8 mouse cellular contexts compared by ENCODE assay signal in genomic region chr2:121170481-121170971, GRCm38 (mm10). TPM values are rescaled to one million over a fixed set of nuclear protein-coding genes. Genes with fewer than 3 reads are reported as not detected.
DNase-seq lines count a peak whose midpoint lies in the region; ATAC-seq and TF ChIP-seq lines count a peak whose summit lies in the region.

Gene Tubgcp4 (plus strand): TSS chr2:121170654.

- no peak for DNase-seq in neural tube, embryonic 11.5 days (ENCODE audit: low spot score)
- DNase-seq in neural tube, embryonic 10.5 days (ENCODE audit: extremely low spot score, low spot score): no peak
- peak; percentile 20 for DNase-seq in brain, adult 2 months (ENCODE audit: low read depth, low spot score)
- peak; percentile 49 for DNase-seq in gastrocnemius, adult 2 months
- no peak for DNase-seq in left cerebral cortex, postnatal 25 days (ENCODE audit: low spot score in 2 of 2)
- peak; percentile 29 for DNase-seq in mesoderm, embryonic 11.5 days (ENCODE audit: low read depth, low spot score)
- DNase-seq in natural killer cell, adult 2 months (ENCODE audit: low spot score in 2 of 2): no peak

- peak within 1 kb of the TSS; percentile 67 for H3K4me2 ChIP-seq in neural tube, embryonic 11.5 days (ENCODE audit: low read depth)
- peak within 1 kb of the TSS; percentile 91 for H3K4me2 ChIP-seq in hindbrain, embryonic 16.5 days (ENCODE audit: low read length)

- H3K4me1 ChIP-seq in neural tube, embryonic 11.5 days (ENCODE audit: control insufficient read depth, insufficient read depth, low read length): peaks cover 16% of the 10 kb centered on the region
- peaks cover 22% of the 10 kb centered on the region for H3K4me1 ChIP-seq in hindbrain, embryonic 16.5 days (ENCODE audit: control insufficient read depth, insufficient read depth, low read depth, low read length)

- peak; percentile 45 for ATAC-seq in neural tube, embryonic 11.5 days (ENCODE audit: insufficient read depth, low FRiP score, low TSS enrichment)
- ATAC-seq in hindbrain, embryonic 16.5 days: peak; percentile 75

- TF ChIP-seq CTCF in gastrocnemius, adult 2 months (IDR thresholded peaks at IDR 0.05): no peak

- intact Hi-C loops in gastrocnemius, adult 2 months (cut with DNase I): no loop called here
- intact Hi-C loops in left cerebral cortex, postnatal 25 days (cut with DNase I): loop anchor here (2.0 kb wide), 1 partner anchor 30 kb away; the partner anchor contains the start of genes Adal and Lcmt2

- H3K9ac ChIP-seq in neural tube, embryonic 11.5 days (ENCODE audit: low read length): peak within 1 kb of the TSS; percentile 89
- H3K9ac ChIP-seq in hindbrain, embryonic 16.5 days (ENCODE audit: low read depth, low read length): peak within 1 kb of the TSS; percentile 83

- H3K9me3 ChIP-seq in neural tube, embryonic 11.5 days (ENCODE audit: control insufficient read depth, low read length): no peaks in the 10 kb centered on the region
- H3K9me3 ChIP-seq in hindbrain, embryonic 16.5 days (ENCODE audit: control insufficient read depth, low read length): no peaks in the 10 kb centered on the region

- peak within 1 kb of the TSS; percentile 90 for H3K4me3 ChIP-seq in neural tube, embryonic 11.5 days (ENCODE audit: low read depth, low read length)
- peak within 1 kb of the TSS; percentile 94 for H3K4me3 ChIP-seq in gastrocnemius, adult 2 months
- peak within 1 kb of the TSS; percentile 67 for H3K4me3 ChIP-seq in hindbrain, embryonic 16.5 days (ENCODE audit: low read length)

- no peaks in the 10 kb centered on the region for H3K27me3 ChIP-seq in neural tube, embryonic 11.5 days (ENCODE audit: control insufficient read depth, insufficient read depth, low read length)
- H3K27me3 ChIP-seq in hindbrain, embryonic 16.5 days (replicated peaks; ENCODE audit: control insufficient read depth, insufficient read depth, low read length): no peaks in the 10 kb centered on the region

- peak within 1 kb of the TSS; percentile 73; the same call in 1 of the 2 replicates for H3K27ac ChIP-seq in neural tube, embryonic 11.5 days (ENCODE audit: low read depth, low read length)
- H3K27ac ChIP-seq in gastrocnemius, adult 2 months: peak within 1 kb of the TSS; percentile 91
- peak within 1 kb of the TSS; percentile 89 for H3K27ac ChIP-seq in hindbrain, embryonic 16.5 days (ENCODE audit: low read depth, low read length)

- under 1% methylated on average over 38 of the region's 38 CpGs for WGBS in neural tube, embryonic 11.5 days
- under 1% methylated on average over 38 of the region's 38 CpGs for whole genome bisulfite sequencing in hindbrain, embryonic 16.5 days

- peaks cover 8% of the 10 kb centered on the region for H3K36me3 ChIP-seq in neural tube, embryonic 11.5 days (ENCODE audit: control insufficient read depth, insufficient read depth, low read length)
- peaks cover 13% of the 10 kb centered on the region for H3K36me3 ChIP-seq in hindbrain, embryonic 16.5 days (ENCODE audit: control insufficient read depth, insufficient read depth, low read length)

RNA-seq across cellular contexts. Expression of gene Tubgcp4, which starts in this region (rescaled TPM):
- polyA plus RNA-seq in neural tube, embryonic 11.5 days (2014; fragmentation: Nextera tagmentation; extraction: Ambion mirVana): 59.2 and 60.7 TPM in 2 replicates
- total RNA-seq in gastrocnemius, adult 2 months (2021): 10 to 100 TPM; 10.3 to 10.9 TPM
- polyA plus RNA-seq in hindbrain, embryonic 16.5 days (2015; fragmentation: Nextera tagmentation; extraction: Ambion mirVana): 38.3 and 45.0 TPM in 2 replicates
- total RNA-seq in left cerebral cortex, postnatal 25 days (2021): 10 to 100 TPM; 44.7 to 49.4 TPM

Comparison
In these comparisons a context has a peak if more than half of its experiments do, and no peak if none do; other contexts are left out.
1. DNase-seq: peak in brain, adult 2 months (single experiment), gastrocnemius, adult 2 months (single experiment) and mesoderm, embryonic 11.5 days (single experiment); none in neural tube, embryonic 11.5 days (single experiment), neural tube, embryonic 10.5 days (single experiment), left cerebral cortex, postnatal 25 days (0 of 2) and natural killer cell, adult 2 months (0 of 2).
2. Peak in every context shown above with its lines, with median percentiles within 50 percentile points of each other: H3K27ac ChIP-seq and H3K4me3 ChIP-seq.